Mouse (Mus musculus) small intestine, adult 2 months (tissue): ENCODE results near the gene Reep3. TPM values are rescaled to one million over a fixed set of nuclear protein-coding genes. Genes with fewer than 3 reads are reported as not detected.
A peak's percentile ranks its signal among the peaks of the same experiment; 100 is the strongest.

Experiments
- H3K27ac ChIP-seq: fragments of 200-500 bp; 2 replicates; pipeline ENCODE4 v1.5.1; 2012; ENCODE audit warnings: low read depth, low read length, control low read depth, inconsistent platforms; ENCODE audit not compliant: insufficient read depth
- H3K27me3 ChIP-seq: fragments of 200-500 bp; 2 replicates; pipeline ENCODE4 v1.6.1; 2012; ENCODE audit warnings: mild to moderate bottlenecking, moderate library complexity, low read length, inconsistent platforms; ENCODE audit not compliant: control insufficient read depth, insufficient read depth
- H3K36me3 ChIP-seq: fragments of 200-500 bp; 2 replicates; pipeline ENCODE4 v1.6.1; 2012; ENCODE audit warnings: mild to moderate bottlenecking, low read length, control low read depth, inconsistent platforms; ENCODE audit not compliant: control insufficient read depth, insufficient read depth
- H3K4me1 ChIP-seq: fragments of 200-500 bp; 2 replicates; pipeline ENCODE4 v1.6.1; 2012; ENCODE audit warnings: low read length, inconsistent platforms, mixed read lengths; ENCODE audit not compliant: control insufficient read depth, insufficient read depth, insufficient read length
- H3K4me3 ChIP-seq: fragments of 200-500 bp; 2 replicates; pipeline ENCODE4 v1.5.1; 2012; ENCODE audit warnings: low read depth, mild to moderate bottlenecking, control low read depth, inconsistent platforms, low read length, moderate library complexity
- CTCF ChIP-seq: fragments of 200-500 bp; IDR thresholded peaks from 2 replicates; pipeline ENCODE4 v1.5.1; 2012; ENCODE audit warnings: low read depth, mild to moderate bottlenecking, control low read depth, inconsistent platforms, low read length, moderate library complexity, mixed read lengths; ENCODE audit not compliant: insufficient replicate concordance, insufficient read length; ENCODE audit errors: extremely low read depth
- POLR2A ChIP-seq: fragments of 200-500 bp; IDR thresholded peaks from 2 replicates; pipeline ENCODE4 v1.6.1; 2012; ENCODE audit warnings: low read depth, mild to moderate bottlenecking, control low read depth, inconsistent platforms, low read length, moderate library complexity
- WGBS: fragments of 180-500 bp; shearing (Covaris S2); methylation state at CpG from one replicate; pipeline ENCODE4 v1.1.7; 2018; 5-methylcytosine and 5-hydroxymethylcytosine counted together
- polyA plus RNA-seq: library from polyadenylated mRNA; depleted of rRNA; stranded (reverse); fragments of >200 nt; gene quantifications from 2 replicates; pipeline ENCODE4 v1.2.3, GENCODE M21; 2012

Gene Reep3
- polyA plus RNA-seq, 1 experiment: 16.4 TPM

DNA sequence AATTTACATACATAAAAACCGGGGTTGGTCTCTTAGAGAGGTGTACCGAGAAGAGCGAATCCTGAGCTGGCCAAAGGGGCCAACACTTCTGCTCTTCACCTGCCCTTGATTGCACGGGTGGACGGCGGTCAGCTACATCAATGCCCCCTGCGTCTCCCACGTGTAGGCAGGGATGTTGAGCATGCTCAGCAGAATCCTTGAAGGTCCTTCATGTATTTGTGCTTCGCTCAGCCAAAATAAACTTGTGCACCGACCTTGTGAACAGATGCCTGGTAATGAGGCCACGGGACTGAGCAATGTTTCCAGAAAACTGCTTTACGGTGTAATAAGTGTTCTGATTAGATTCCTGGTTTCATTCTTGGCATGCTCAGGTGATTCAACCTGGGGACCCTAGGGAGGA, 67.4 kb downstream of the Reep3 start:
- H3K36me3 ChIP-seq: peaks cover 11% of the 10 kb centered on the region; the same call in 1 of the 2 replicates
- WGBS: 69% methylated on average over 12 of the region's 12 CpGs
- TF ChIP-seq POLR2A (no peak), CTCF (no peak)
- H3K4me3 ChIP-seq: no peak overlapping the region
- H3K27me3 ChIP-seq: no peaks in the 10 kb centered on the region
- no peak overlapping the region for H3K27ac ChIP-seq
- peaks cover 11% of the 10 kb centered on the region; the same call in 1 of the 2 replicates for H3K4me1 ChIP-seq

DNA sequence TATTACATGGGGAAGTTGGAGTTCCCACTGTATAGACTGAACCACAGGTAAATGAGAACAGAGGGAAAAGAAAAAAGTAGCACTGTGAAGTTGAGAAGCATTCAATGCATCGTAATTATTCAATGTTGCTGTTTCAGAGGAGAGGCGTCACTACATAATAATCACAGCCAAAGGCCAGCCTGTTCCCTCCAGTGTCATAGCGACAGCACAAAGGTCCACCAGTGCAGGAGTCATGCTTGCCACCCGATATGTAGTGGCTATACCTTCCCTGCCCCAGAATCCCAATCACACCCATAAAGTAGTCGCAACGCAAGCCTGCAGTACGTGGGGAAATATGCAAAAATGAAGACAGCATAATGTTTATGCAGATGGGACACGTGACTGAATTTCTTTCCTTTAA, 70.4 kb downstream of the Reep3 start:
- WGBS: 51% methylated on average over 8 of the region's 8 CpGs
- Histone ChIP-seq H3K27me3 (no peaks in the 10 kb centered on the region), H3K4me3 (no peak overlapping the region), H3K27ac (peak overlapping the region; percentile 92), H3K36me3 (peaks cover 14% of the 10 kb centered on the region), H3K4me1 (peaks cover 11% of the 10 kb centered on the region; the same call in 1 of the 2 replicates)
- TF ChIP-seq CTCF (no peak), POLR2A (no peak)

DNA sequence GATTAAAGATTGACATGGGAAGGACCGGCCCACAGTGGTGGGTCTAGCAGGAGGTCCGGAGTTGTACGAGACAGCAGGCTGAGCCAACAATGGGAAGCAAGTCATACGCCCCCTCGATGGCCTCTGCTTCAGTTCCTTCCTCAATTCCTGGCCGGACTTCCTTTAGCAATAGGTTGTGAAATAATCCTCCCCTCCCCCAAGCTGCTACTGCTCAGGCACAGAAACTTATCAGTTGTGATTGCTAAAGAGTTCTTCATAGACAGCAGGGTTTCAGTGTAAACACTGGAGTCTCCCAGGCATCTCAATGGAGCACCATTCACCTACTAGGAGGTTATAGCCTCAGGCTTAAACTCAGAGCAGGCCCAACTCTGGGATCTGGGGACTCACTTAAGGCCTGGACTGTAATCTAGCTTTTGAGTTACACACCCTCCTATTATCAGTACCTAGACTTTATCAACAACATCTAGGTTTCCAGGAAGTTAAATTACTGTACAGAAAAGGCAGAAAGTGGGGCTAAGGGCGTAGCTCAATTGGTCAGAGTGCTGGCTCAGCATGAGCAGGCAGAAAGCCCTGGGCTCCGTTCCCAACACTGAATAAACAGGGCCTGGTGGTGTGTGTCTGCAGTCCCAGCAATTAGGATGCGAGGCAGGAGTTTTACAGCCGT, 71.0 kb downstream of the Reep3 start:
- TF ChIP-seq POLR2A: no peak
- H3K27me3 ChIP-seq: no peaks in the 10 kb centered on the region
- H3K27ac ChIP-seq: peak overlapping the region; percentile 92
- peaks cover 20% of the 10 kb centered on the region for H3K36me3 ChIP-seq
- H3K4me1 ChIP-seq: peaks cover 11% of the 10 kb centered on the region; the same call in 1 of the 2 replicates
- H3K4me3 ChIP-seq: no peak overlapping the region
- WGBS: 28% methylated on average over 10 of the region's 10 CpGs

- TF ChIP-seq POLR2A (no peak), CTCF (no peak)
- 95% methylated on average over 6 of the region's 6 CpGs for WGBS
- Histone ChIP-seq H3K27me3 (no peaks in the 10 kb centered on the region), H3K36me3 (peaks cover 22% of the 10 kb centered on the region), H3K4me1 (peaks cover 11% of the 10 kb centered on the region; the same call in 1 of the 2 replicates), H3K27ac (no peak overlapping the region), H3K4me3 (no peak overlapping the region)
These were observed 72.4 kb downstream of the Reep3 start for GRCm38 (mm10) chr10:67024391-67024790.

DNA sequence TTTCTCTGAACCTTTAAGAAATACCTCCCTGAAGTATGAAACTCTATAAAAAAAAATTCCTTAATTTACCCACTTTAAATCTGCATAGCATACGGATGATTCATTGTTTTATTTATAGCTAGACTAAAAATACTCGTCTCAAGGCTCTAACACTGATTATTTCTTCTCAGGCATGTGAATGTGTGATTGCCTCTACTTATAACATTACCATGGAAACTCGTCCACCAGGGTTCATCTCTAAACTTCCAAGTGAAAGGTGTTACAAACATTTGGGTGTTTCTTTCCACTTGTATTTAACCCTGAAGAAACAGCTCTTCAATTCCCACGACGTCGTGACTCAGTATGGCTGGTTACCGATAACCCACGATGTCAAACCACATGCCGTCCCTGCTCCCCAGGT, 73.7 kb downstream of the Reep3 start:
- Histone ChIP-seq H3K36me3 (peaks cover 17% of the 10 kb centered on the region), H3K27ac (no peak overlapping the region), H3K27me3 (no peaks in the 10 kb centered on the region), H3K4me1 (peaks cover 11% of the 10 kb centered on the region; the same call in 1 of the 2 replicates), H3K4me3 (no peak overlapping the region)
- WGBS: 89% methylated on average over 9 of the region's 9 CpGs
- TF ChIP-seq CTCF (no peak), POLR2A (no peak)

GRCm38 (mm10) chr10:67021494-67021893, 75.3 kb downstream of the Reep3 start:
- Histone ChIP-seq H3K4me3 (no peak overlapping the region), H3K36me3 (peaks cover 18% of the 10 kb centered on the region), H3K4me1 (peaks cover 15% of the 10 kb centered on the region; the same call in 1 of the 2 replicates), H3K27me3 (no peaks in the 10 kb centered on the region), H3K27ac (no peak overlapping the region)
- no peak for TF ChIP-seq POLR2A
- TF ChIP-seq CTCF: no peak
- 88% methylated on average over 13 of the region's 13 CpGs for WGBS

DNA sequence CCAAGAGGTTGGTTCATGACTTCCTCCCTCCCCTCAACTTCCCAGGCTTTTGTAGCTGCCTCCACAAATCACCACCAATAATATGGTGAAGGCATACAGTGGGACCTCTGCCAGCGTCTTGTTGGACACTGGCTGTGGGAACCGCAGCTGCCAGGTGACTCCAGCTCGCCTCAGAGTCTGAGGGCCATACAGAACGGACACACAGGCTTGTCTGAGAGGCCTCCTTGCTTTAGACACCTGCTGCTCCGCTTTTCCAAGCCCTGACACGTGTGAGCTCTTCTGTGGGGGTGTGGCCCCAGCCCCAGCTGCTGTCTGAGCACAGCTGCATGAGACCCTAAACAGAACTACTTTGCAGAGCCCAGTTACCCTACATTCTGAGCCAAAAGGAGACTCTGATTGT, 77.9 kb downstream of the Reep3 start:
- H3K4me1 ChIP-seq: peaks cover 5% of the 10 kb centered on the region; the same call in 1 of the 2 replicates
- TF ChIP-seq POLR2A (no peak), CTCF (no peak)
- no peak overlapping the region for H3K27ac ChIP-seq
- H3K27me3 ChIP-seq: no peaks in the 10 kb centered on the region
- no peak overlapping the region for H3K4me3 ChIP-seq
- peaks cover 21% of the 10 kb centered on the region for H3K36me3 ChIP-seq
- 49% methylated on average over 6 of the region's 6 CpGs for WGBS
